Mouse (Mus musculus): Measurements from ENCODE around the gene Fkbp2. TPM values are rescaled to one million over a fixed set of nuclear protein-coding genes. Genes with fewer than 3 reads are reported as not detected.
A peak's percentile ranks its signal among the peaks of the same experiment; 100 is the strongest.

Gene Fkbp2
- polyA plus RNA-seq, 1 experiment from 2014 or later, result 78.5 TPM

GRCm38 (mm10) chr19:6979486-6980380, 568 bp downstream of the Fkbp2 start:
- H3K9me3 ChIP-seq (ENCODE audit: low read length), result no peaks in the 10 kb centered on the region
- TF ChIP-seq CTCF (IDR thresholded peaks at IDR 0.05; ENCODE audit: low read depth) (peak; percentile 82), EP300 (IDR thresholded peaks at IDR 0.05; ENCODE audit: low read depth) (no peak)
- peak overlapping the region; percentile 70 for H3K9ac ChIP-seq (replicated peaks)
- ATAC-seq, result peak; percentile 88
- H3K27ac ChIP-seq (ENCODE audit: low read depth), result peak overlapping the region; percentile 93
- peak; percentile 100 for DNase-seq
- H3K4me3 ChIP-seq (ENCODE audit: low read depth, low read length), result peak overlapping the region; percentile 75
- H3K4me1 ChIP-seq (ENCODE audit: insufficient read depth), result peaks cover 40% of the 10 kb centered on the region
- WGBS (ENCODE audit: insufficient replicate concordance), result under 1% methylated on average over 53 of the region's 59 CpGs
- H3K27me3 ChIP-seq (ENCODE audit: insufficient read depth, low read length), result no peaks in the 10 kb centered on the region
- peak overlapping the region; percentile 95 for H3K4me2 ChIP-seq (ENCODE audit: low read depth, low read length)
- H3K36me3 ChIP-seq (replicated peaks; ENCODE audit: insufficient read depth, low read length), result peaks cover 20% of the 10 kb centered on the region

- ATAC-seq, result no peak
- peak overlapping the region; percentile 75 for H3K4me3 ChIP-seq (ENCODE audit: low read depth, low read length)
- H3K9me3 ChIP-seq (ENCODE audit: low read length), result no peaks in the 10 kb centered on the region
- TF ChIP-seq EP300 (IDR thresholded peaks at IDR 0.05; ENCODE audit: low read depth), result no peak
- TF ChIP-seq CTCF (IDR thresholded peaks at IDR 0.05; ENCODE audit: low read depth), result no peak
- 9% methylated on average over 11 of the region's 11 CpGs for WGBS (ENCODE audit: insufficient replicate concordance)
- peak overlapping the region; percentile 93 for H3K27ac ChIP-seq (ENCODE audit: low read depth)
- no peaks in the 10 kb centered on the region for H3K27me3 ChIP-seq (ENCODE audit: insufficient read depth, low read length)
- H3K4me2 ChIP-seq (ENCODE audit: low read depth, low read length), result peak overlapping the region; percentile 95
- peak overlapping the region; percentile 68 for H3K9ac ChIP-seq (replicated peaks)
- peaks cover 17% of the 10 kb centered on the region for H3K36me3 ChIP-seq (replicated peaks; ENCODE audit: insufficient read depth, low read length)
- H3K4me1 ChIP-seq (ENCODE audit: insufficient read depth), result peaks cover 41% of the 10 kb centered on the region
- DNase-seq, result peak; percentile 59
Measured at GRCm38 (mm10) chr19:6979001-6979479, 1.3 kb downstream of the Fkbp2 start.

- H3K4me1 ChIP-seq (ENCODE audit: insufficient read depth), result peaks cover 45% of the 10 kb centered on the region
- H3K27ac ChIP-seq (ENCODE audit: low read depth), result peak overlapping the region; percentile 93
- WGBS (ENCODE audit: insufficient replicate concordance), result 35% methylated on average over 3 of the region's 3 CpGs
Measured at GRCm38 (mm10) chr19:6978639-6978974, 1.7 kb downstream of the Fkbp2 start.

GRCm38 (mm10) chr19:6977759-6978638, 2.3 kb downstream of the Fkbp2 start:
- ATAC-seq (no peak), DNase-seq (no peak)
- H3K27me3 ChIP-seq (ENCODE audit: insufficient read depth, low read length), result no peaks in the 10 kb centered on the region
- H3K9me3 ChIP-seq (ENCODE audit: low read length), result no peaks in the 10 kb centered on the region
- 75% methylated on average over 13 of the region's 13 CpGs for WGBS (ENCODE audit: insufficient replicate concordance)
- no peak overlapping the region for H3K27ac ChIP-seq (ENCODE audit: low read depth)
- peaks cover 9% of the 10 kb centered on the region for H3K36me3 ChIP-seq (replicated peaks; ENCODE audit: insufficient read depth, low read length)
- no peak overlapping the region; the same call in 1 of the 2 replicates for H3K4me3 ChIP-seq (ENCODE audit: low read depth, low read length)
- peak overlapping the region; percentile 68 for H3K9ac ChIP-seq (replicated peaks)
- TF ChIP-seq EP300 (IDR thresholded peaks at IDR 0.05; ENCODE audit: low read depth) (no peak), CTCF (IDR thresholded peaks at IDR 0.05; ENCODE audit: low read depth) (no peak)
- H3K4me1 ChIP-seq (ENCODE audit: insufficient read depth), result peaks cover 45% of the 10 kb centered on the region
- peak overlapping the region; percentile 95 for H3K4me2 ChIP-seq (ENCODE audit: low read depth, low read length)

More at GRCm38 (mm10) chr19:6978639-6978974, 1.7 kb downstream of the Fkbp2 start:
- Histone ChIP-seq H3K36me3 (replicated peaks; ENCODE audit: insufficient read depth, low read length) (peaks cover 13% of the 10 kb centered on the region), H3K9me3 (ENCODE audit: low read length) (no peaks in the 10 kb centered on the region), H3K9ac (replicated peaks) (peak overlapping the region; percentile 68; the same call in 1 of the 2 replicates), H3K27me3 (ENCODE audit: insufficient read depth, low read length) (no peaks in the 10 kb centered on the region), H3K4me3 (ENCODE audit: low read depth, low read length) (peak overlapping the region; percentile 75), H3K4me2 (ENCODE audit: low read depth, low read length) (peak overlapping the region; percentile 95)
- TF ChIP-seq EP300 (IDR thresholded peaks at IDR 0.05; ENCODE audit: low read depth) (no peak), CTCF (IDR thresholded peaks at IDR 0.05; ENCODE audit: low read depth) (no peak)
- ATAC-seq (no peak), DNase-seq (no peak)

GRCm38 (mm10) chr19:6975537-6976521, 4.5 kb downstream of the Fkbp2 start, which contains the start of gene Plcb3:
TSS of gene Plcb3 (minus strand) at chr19:6976470.
- peaks cover 37% of the 10 kb centered on the region for H3K4me1 ChIP-seq (ENCODE audit: insufficient read depth)
- peaks cover 7% of the 10 kb centered on the region for H3K36me3 ChIP-seq (replicated peaks; ENCODE audit: insufficient read depth, low read length)
- H3K27ac ChIP-seq (ENCODE audit: low read depth), result peak within 1 kb of the TSS; percentile 88
- ATAC-seq (no peak), DNase-seq (peak; percentile 79)
- TF ChIP-seq CTCF (IDR thresholded peaks at IDR 0.05; ENCODE audit: low read depth) (peak; percentile 60), EP300 (IDR thresholded peaks at IDR 0.05; ENCODE audit: low read depth) (peak; percentile 36; the same call in 1 of the 2 replicates)
- under 1% methylated on average over 16 of the region's 16 CpGs for WGBS (ENCODE audit: insufficient replicate concordance)
- peak within 1 kb of the TSS; percentile 65 for H3K4me3 ChIP-seq (ENCODE audit: low read depth, low read length)
- H3K9ac ChIP-seq (replicated peaks), result peak within 1 kb of the TSS; percentile 74
- H3K4me2 ChIP-seq (ENCODE audit: low read depth, low read length), result peak within 1 kb of the TSS; percentile 98
- H3K27me3 ChIP-seq (ENCODE audit: insufficient read depth, low read length), result no peaks in the 10 kb centered on the region
- H3K9me3 ChIP-seq (ENCODE audit: low read length), result no peaks in the 10 kb centered on the region

Data from liver, postnatal 0 days (tissue).